Mouse (Mus musculus) heart, adult 8-10 months (tissue): ENCODE measurements around the gene Cbfa2t3. TPM values are rescaled to one million over a fixed set of nuclear protein-coding genes. Genes with fewer than 3 reads are reported as not detected.

Experiments
- DNase-seq: peaks from one replicate; pipeline ENCODE4 v3.0.0; 2022; ENCODE audit warnings: low spot score
- total RNA-seq, 4 experiments: library from RNA; stranded (reverse); gene quantifications; 2 replicates each; pipeline ENCODE4 v1.2.4; 2022

Cbfa2t3 gene
- total RNA-seq, 4 experiments from 2014 or later = 15.1 to 22.1 (median 18.2) TPM

GRCm38 (mm10) chr8:122692152-122692551 lies 6.8 kb downstream of the Cbfa2t3 start:
- DNase-seq = no peak

- peak; percentile 41 for DNase-seq
Observed at GRCm38 (mm10) chr8:122691018-122691417, 7.9 kb downstream of the Cbfa2t3 start.

GRCm38 (mm10) chr8:122689315-122689714 lies 9.6 kb downstream of the Cbfa2t3 start:
- DNase-seq = no peak

- no peak for DNase-seq
Observed at GRCm38 (mm10) chr8:122686879-122687278, 12.0 kb downstream of the Cbfa2t3 start.

GRCm38 (mm10) chr8:122685097-122685861 lies 13.6 kb downstream of the Cbfa2t3 start:
- DNase-seq = no peak

GRCm38 (mm10) chr8:122682820-122683219 lies 16.1 kb downstream of the Cbfa2t3 start:
- no peak for DNase-seq

DNA sequence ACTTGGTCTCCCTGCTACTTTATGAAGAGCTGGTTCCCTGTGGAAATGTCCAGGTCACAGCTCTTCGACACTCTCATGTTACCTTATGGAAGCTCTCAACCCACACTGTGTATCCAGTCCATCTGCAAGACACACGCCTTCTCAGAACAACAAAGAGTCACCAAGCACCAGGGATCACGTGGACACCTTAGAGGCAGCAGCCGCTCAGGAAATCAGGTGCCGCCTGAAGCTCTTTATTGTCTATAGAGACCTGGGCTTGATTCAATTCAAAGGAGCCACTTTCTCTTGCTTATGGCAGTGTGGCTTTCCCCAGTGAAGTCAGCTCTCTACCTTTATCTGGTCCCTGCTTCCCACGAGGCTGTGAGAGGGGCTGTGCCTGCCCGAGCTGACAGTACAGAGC lies 18.7 kb downstream of the Cbfa2t3 start:
- DNase-seq = no peak

DNA sequence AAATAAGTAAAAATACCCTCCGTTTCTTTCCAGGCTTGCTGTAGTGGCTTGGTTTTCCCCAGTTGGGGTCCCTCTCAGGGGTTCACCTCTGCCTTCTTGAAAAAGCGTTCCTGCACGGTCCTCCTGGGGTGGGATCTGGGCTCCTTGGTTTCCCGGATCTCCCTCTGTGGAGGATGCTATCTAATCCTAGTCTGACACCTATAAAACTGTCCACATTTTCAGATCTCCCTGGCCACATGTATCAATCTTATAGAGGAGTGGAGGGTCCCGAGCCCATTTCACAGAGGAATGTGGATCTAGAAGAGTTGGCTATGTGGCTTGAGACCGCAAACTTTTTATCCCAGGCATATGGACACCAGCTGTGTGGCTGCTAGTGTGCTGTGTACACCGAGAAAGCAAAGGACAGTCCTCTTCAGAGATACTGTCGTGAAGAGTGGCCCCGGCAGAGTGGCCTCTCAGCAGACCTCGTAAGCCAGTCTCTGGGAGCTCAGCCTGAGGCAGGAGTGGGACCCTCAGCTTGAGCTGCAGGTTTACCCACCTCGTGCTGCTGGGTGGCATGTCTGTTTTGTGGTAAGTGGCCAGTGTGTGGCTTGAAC lies 19.5 kb downstream of the Cbfa2t3 start:
- DNase-seq = no peak

DNA sequence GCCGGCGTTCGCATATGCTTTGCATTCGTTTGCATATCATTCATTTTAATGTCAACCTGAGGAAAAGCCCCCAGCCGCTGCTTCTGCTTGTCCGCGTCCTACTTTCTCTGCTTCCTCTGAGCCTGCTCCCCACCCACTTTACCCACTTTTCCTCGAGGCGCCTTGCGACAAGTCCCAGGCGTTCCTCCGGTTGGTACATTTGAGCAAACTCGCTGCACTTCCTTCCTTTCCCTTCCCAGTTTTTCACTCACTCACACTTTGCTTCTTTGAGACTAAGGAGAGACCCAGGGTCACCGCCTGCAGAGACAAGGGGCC lies 20.1 kb downstream of the Cbfa2t3 start:
- DNase-seq = no peak

- DNase-seq = peak; percentile 79
Observed at GRCm38 (mm10) chr8:122678061-122678895, 20.6 kb downstream of the Cbfa2t3 start.

DNA sequence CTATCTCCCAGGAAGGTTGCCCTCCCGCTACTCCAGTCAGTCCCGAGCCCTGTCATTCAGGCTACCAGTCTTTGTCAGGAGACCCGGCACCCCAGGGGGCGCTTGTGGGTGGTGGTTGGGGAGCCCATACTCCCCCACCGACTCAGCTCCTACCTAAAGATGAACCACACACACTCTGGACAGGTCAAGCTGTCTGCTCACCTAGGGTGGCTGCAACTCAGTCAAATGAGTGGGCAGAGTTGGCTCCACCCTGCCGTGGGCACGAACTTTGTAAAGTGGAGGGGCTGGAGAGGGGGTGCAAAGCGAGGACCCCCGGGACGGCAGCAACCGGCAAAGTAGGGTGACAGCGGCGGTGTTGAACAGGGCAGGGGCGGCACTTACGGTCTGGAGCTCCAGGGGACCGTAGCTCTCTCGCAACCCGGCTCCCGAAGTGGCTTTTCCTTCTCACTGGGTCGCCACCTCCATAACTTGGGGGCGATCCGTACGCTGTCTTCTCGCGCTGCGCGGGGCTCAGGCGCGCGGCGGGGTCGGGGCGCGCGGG lies 21.4 kb downstream of the Cbfa2t3 start:
- DNase-seq = no peak

- DNase-seq = peak; percentile 89
Observed at GRCm38 (mm10) chr8:122676621-122677480, 22.1 kb downstream of the Cbfa2t3 start.

GRCm38 (mm10) chr8:122675596-122676420 lies 23.1 kb downstream of the Cbfa2t3 start:
- no peak for DNase-seq

GRCm38 (mm10) chr8:122674999-122675398 lies 23.9 kb downstream of the Cbfa2t3 start:
- no peak for DNase-seq

GRCm38 (mm10) chr8:122673989-122674388 lies 24.9 kb downstream of the Cbfa2t3 start:
- DNase-seq = no peak

GRCm38 (mm10) chr8:122671894-122672293 lies 27.0 kb downstream of the Cbfa2t3 start:
- no peak for DNase-seq

- no peak for DNase-seq
Observed at GRCm38 (mm10) chr8:122670718-122671117, 28.2 kb downstream of the Cbfa2t3 start.

GRCm38 (mm10) chr8:122670001-122670400 lies 28.9 kb downstream of the Cbfa2t3 start:
- DNase-seq = no peak

DNA sequence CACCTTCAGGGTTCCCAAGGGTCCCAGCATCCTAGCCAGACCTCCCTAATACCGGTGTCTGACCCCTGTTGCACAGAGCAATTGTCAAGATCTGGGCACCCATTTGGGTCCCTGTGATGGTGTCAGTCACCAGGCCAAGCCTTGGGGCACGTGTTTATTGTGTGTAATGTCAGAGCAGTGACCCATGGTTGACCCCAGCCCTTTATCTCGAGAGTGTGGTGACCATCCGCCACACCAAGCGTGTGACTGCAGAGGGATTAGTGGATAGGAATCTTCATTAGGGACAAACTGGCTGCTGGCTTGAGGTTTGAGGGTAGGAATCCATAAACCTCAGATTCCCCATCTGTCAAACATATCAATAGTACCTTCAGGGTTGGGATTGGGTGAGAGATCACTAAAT lies 29.5 kb downstream of the Cbfa2t3 start:
- no peak for DNase-seq

- DNase-seq = no peak
Observed at GRCm38 (mm10) chr8:122667854-122668253, 31.1 kb downstream of the Cbfa2t3 start.
